Mouse (Mus musculus): ENCODE measurements around the gene B3gnt9.
"Not testable (repeated sequence)": the region's sequence is repeated elsewhere in the genome, so short reads cannot be mapped to it uniquely, and the experiment has no call there.

DNA sequence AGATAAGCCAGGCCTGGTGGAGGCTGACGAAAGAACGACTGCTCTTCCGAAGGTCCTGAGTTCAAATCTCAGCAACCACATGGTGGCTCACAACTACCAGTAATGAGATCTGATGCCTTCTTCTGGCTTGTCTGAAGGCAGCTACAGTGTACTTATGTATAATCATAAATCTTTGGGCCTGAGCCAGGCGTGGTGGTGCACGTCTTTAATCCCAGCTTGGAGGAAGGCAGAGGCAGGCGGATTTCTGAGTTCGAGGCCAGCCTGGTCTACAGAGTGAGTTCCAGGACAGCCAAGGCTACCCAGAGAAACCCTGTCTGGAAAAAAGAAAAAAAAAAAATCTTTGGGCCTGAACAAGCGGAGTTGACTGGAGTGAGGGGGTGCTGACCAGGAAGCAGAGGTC is 36.4 kb upstream of the B3gnt9 start:
- not testable (repeated sequence) for TF ChIP-seq POLR2A (IDR thresholded peaks at IDR 0.05; ENCODE audit: borderline replicate concordance, control insufficient read depth, low read depth, low read length); CTCF (IDR thresholded peaks at IDR 0.05; ENCODE audit: control insufficient read depth, insufficient read depth, low read length)

Measured in bone marrow, adult 2 months (tissue).